Mouse (Mus musculus) heart, adult 2 months (tissue): ENCODE measurements around the gene Inpp5d. TPM values are rescaled to one million over a fixed set of nuclear protein-coding genes. Genes with fewer than 3 reads are reported as not detected.

Source experiments
- DNase-seq, 2 experiments: peaks; one replicate each; pipeline ENCODE4 v3.0.0; 2021
- H3K27ac ChIP-seq: fragments of 200-600 bp; 2 replicates; pipeline ENCODE4 v1.8.1; 2022
- H3K27me3 ChIP-seq: fragments of 200-500 bp; 2 replicates; pipeline ENCODE4 v1.6.1; 2012; ENCODE audit warnings: mild to moderate bottlenecking, low read length, inconsistent platforms, mixed read lengths; ENCODE audit not compliant: control insufficient read depth, insufficient read depth
- H3K36me3 ChIP-seq: fragments of 200-500 bp; 2 replicates; pipeline ENCODE4 v1.6.1; 2012; ENCODE audit warnings: low read length, inconsistent platforms; ENCODE audit not compliant: control insufficient read depth, insufficient read depth
- H3K4me1 ChIP-seq: fragments of 200-500 bp; 2 replicates; pipeline ENCODE4 v1.6.1; 2011; ENCODE audit warnings: low read length; ENCODE audit not compliant: control insufficient read depth, insufficient read depth
- H3K4me3 ChIP-seq: fragments of 200-600 bp; 2 replicates; pipeline ENCODE4 v1.8.1; 2022
- H3K79me2 ChIP-seq: fragments of 200-500 bp; replicated peaks from 2 replicates; pipeline ENCODE4 v1.6.1; 2012; ENCODE audit warnings: mild to moderate bottlenecking, inconsistent platforms, low read length, moderate library complexity, mixed read lengths; ENCODE audit not compliant: control insufficient read depth, insufficient read depth
- H3K9ac ChIP-seq: fragments of 200-500 bp; 2 replicates; pipeline ENCODE4 v1.6.1; 2012; ENCODE audit warnings: low read depth, mild to moderate bottlenecking, control low read depth, inconsistent platforms, low read length, mixed read lengths
- CTCF ChIP-seq: fragments of 200-600 bp; IDR thresholded peaks from 2 replicates; pipeline ENCODE4 v1.8.1; 2022; ENCODE audit warnings: antibody characterized with exemption, mild to moderate bottlenecking, moderate library complexity
- EP300 ChIP-seq: fragments of 200-500 bp; IDR thresholded peaks from 2 replicates; pipeline ENCODE4 v1.6.1; 2011; ENCODE audit warnings: low read depth, low read length, control low read depth; ENCODE audit not compliant: insufficient read depth
- POLR2A ChIP-seq: fragments of 200-500 bp; IDR thresholded peaks from 2 replicates; pipeline ENCODE4 v1.6.1; 2011; ENCODE audit warnings: mild to moderate bottlenecking, low read depth, low read length, control low read depth; ENCODE audit not compliant: insufficient read depth
- WGBS: fragments of 180-500 bp; shearing (Covaris S2); methylation state at CpG from one replicate; pipeline ENCODE4 v1.1.7; 2018; 5-methylcytosine and 5-hydroxymethylcytosine counted together
- intact Hi-C: fragments of 180-260 bp; cut with DNase I; formaldehyde crosslinking; loops from one replicate; pipeline ENCODE4 v1.15.1; 2025
- long read RNA-seq: library from polyadenylated mRNA; stranded (forward); transcript quantifications from one replicate; pipeline ENCODE4 v2.0.0, GENCODE M21; 2021
- polyA plus RNA-seq: library from polyadenylated mRNA; depleted of rRNA; stranded (reverse); fragments of >200 nt; gene quantifications from 2 replicates; pipeline ENCODE4 v1.2.3, GENCODE M21; 2012; rRNA removed
- total RNA-seq, 2 experiments: library from RNA; stranded (reverse); gene quantifications; 2 replicates each; pipeline ENCODE4 v1.2.3; 2021

The Inpp5d gene
- total RNA-seq (10 to 100 TPM; 13.2 to 13.8 TPM), polyA plus RNA-seq (8.4 and 13.5 TPM in 2 replicates)
- long read RNA-seq, partial matches to known transcripts: 3 of 3 reads
- long read RNA-seq, other reads (novel, unspliced or antisense): 0 of 3 reads

GRCm38 (mm10) chr1:87620211-87620668 lies at the start of gene Inpp5d:
Gene Inpp5d, plus strand, starts transcription at chr1:87620312.
- peak; percentile 70 for TF ChIP-seq POLR2A
- no peak for TF ChIP-seq CTCF
- no peak for TF ChIP-seq EP300
- WGBS: 38% methylated on average over 12 of the region's 12 CpGs
- peak within 1 kb of the TSS; percentile 62 for H3K4me3 ChIP-seq
- no peaks in the 10 kb centered on the region for H3K36me3 ChIP-seq
- H3K27ac ChIP-seq: peak within 1 kb of the TSS; percentile 82
- no peaks in the 10 kb centered on the region for H3K27me3 ChIP-seq
- peak; percentile 67 to 71 for DNase-seq
- intact Hi-C loops: loop anchor here (2.0 kb wide), 1 partner anchor 41 kb away; no protein-coding TSS in a partner anchor
- no peaks in the 10 kb centered on the region for H3K79me2 ChIP-seq
- H3K9ac ChIP-seq: peak within 1 kb of the TSS; percentile 64
- peaks cover 5% of the 10 kb centered on the region for H3K4me1 ChIP-seq

- Histone ChIP-seq H3K4me1 (no peaks in the 10 kb centered on the region), H3K36me3 (no peaks in the 10 kb centered on the region), H3K79me2 (no peaks in the 10 kb centered on the region), H3K4me3 (no peak overlapping the region), H3K27ac (no peak overlapping the region), H3K27me3 (no peaks in the 10 kb centered on the region), H3K9ac (no peak overlapping the region)
- intact Hi-C loops: no loop called here
- TF ChIP-seq CTCF: no peak
- TF ChIP-seq EP300: no peak
- no peak for TF ChIP-seq POLR2A
- WGBS: 53% methylated on average over 5 of the region's 5 CpGs
- DNase-seq: no peak
Observed at GRCm38 (mm10) chr1:87573261-87573660, 46.9 kb upstream of the Inpp5d start.

GRCm38 (mm10) chr1:87573800-87574215 lies 46.3 kb upstream of the Inpp5d start, which contains the start of gene Ngef:
Gene Ngef, minus strand, starts transcription at chr1:87573870.
- Histone ChIP-seq H3K4me1 (no peaks in the 10 kb centered on the region), H3K9ac (no peak within 1 kb of the TSS), H3K27me3 (no peaks in the 10 kb centered on the region), H3K79me2 (no peaks in the 10 kb centered on the region), H3K27ac (no peak within 1 kb of the TSS), H3K36me3 (no peaks in the 10 kb centered on the region), H3K4me3 (no peak within 1 kb of the TSS)
- no peak for TF ChIP-seq EP300
- WGBS: 74% methylated on average over 6 of the region's 6 CpGs
- no peak for DNase-seq
- intact Hi-C loops: no loop called here

- no peaks in the 10 kb centered on the region for H3K27me3 ChIP-seq
- H3K36me3 ChIP-seq: no peaks in the 10 kb centered on the region
- no peak for TF ChIP-seq EP300
- no peak for TF ChIP-seq POLR2A
- no peak for TF ChIP-seq CTCF
- intact Hi-C loops: no loop called here
- no peak overlapping the region for H3K4me3 ChIP-seq
- no peaks in the 10 kb centered on the region for H3K79me2 ChIP-seq
- DNase-seq: no peak
- WGBS: 73% methylated on average over 6 of the region's 6 CpGs
- no peak overlapping the region for H3K27ac ChIP-seq
- H3K9ac ChIP-seq: no peak overlapping the region
- H3K4me1 ChIP-seq: no peaks in the 10 kb centered on the region
Observed at GRCm38 (mm10) chr1:87574353-87574752, 45.8 kb upstream of the Inpp5d start.

GRCm38 (mm10) chr1:87574785-87575184 lies 45.3 kb upstream of the Inpp5d start:
- Histone ChIP-seq H3K36me3 (no peaks in the 10 kb centered on the region), H3K79me2 (no peaks in the 10 kb centered on the region), H3K9ac (no peak overlapping the region), H3K27me3 (no peaks in the 10 kb centered on the region), H3K4me1 (no peaks in the 10 kb centered on the region), H3K4me3 (no peak overlapping the region), H3K27ac (no peak overlapping the region)
- DNase-seq: peak in 1 of 2 experiments; percentile 61
- no peak for TF ChIP-seq CTCF
- no peak for TF ChIP-seq EP300
- TF ChIP-seq POLR2A: no peak
- WGBS: 39% methylated on average over 7 of the region's 7 CpGs
- intact Hi-C loops: no loop called here

- 92% methylated on average over 6 of the region's 6 CpGs for WGBS
- Histone ChIP-seq H3K4me3 (no peak overlapping the region), H3K4me1 (no peaks in the 10 kb centered on the region), H3K27ac (no peak overlapping the region), H3K27me3 (no peaks in the 10 kb centered on the region), H3K79me2 (no peaks in the 10 kb centered on the region), H3K36me3 (no peaks in the 10 kb centered on the region), H3K9ac (no peak overlapping the region)
- TF ChIP-seq EP300 (no peak), POLR2A (no peak), CTCF (no peak)
- DNase-seq: no peak
- intact Hi-C loops: no loop called here
Observed at GRCm38 (mm10) chr1:87578965-87579364, 41.1 kb upstream of the Inpp5d start.
